Mouse (Mus musculus) midbrain, embryonic 12.5 days (tissue): ENCODE data around the gene Rilpl1. TPM values are rescaled to one million over a fixed set of nuclear protein-coding genes. Genes with fewer than 3 reads are reported as not detected.
A peak's percentile ranks its signal among the peaks of the same experiment; 100 is the strongest.

ENCODE experiments used
- ATAC-seq: fragments of 200-750 bp; cut with Nextera tagmentation; 2 replicates; pipeline ENCODE4 v1.8.0; 2017; ENCODE audit warnings: low read depth, moderate TSS enrichment, moderate library complexity; ENCODE audit not compliant: low FRiP score
- H3K27ac ChIP-seq: fragments of 300-500 bp; sonication (generic); replicated peaks from 2 replicates; pipeline ENCODE4 v1.5.1; 2016; ENCODE audit warnings: mild to moderate bottlenecking
- H3K27me3 ChIP-seq: fragments of 300-500 bp; sonication (generic); 2 replicates; pipeline ENCODE4 v1.6.1; 2016; ENCODE audit warnings: mild to moderate bottlenecking
- H3K36me3 ChIP-seq: fragments of 300-500 bp; sonication (generic); 2 replicates; pipeline ENCODE4 v1.6.1; 2016
- H3K4me1 ChIP-seq: fragments of 300-500 bp; sonication (generic); 2 replicates; pipeline ENCODE4 v1.6.1; 2016
- H3K4me2 ChIP-seq: fragments of 300-500 bp; sonication (generic); replicated peaks from 2 replicates; pipeline ENCODE4 v1.6.1; 2016; ENCODE audit warnings: mild to moderate bottlenecking, moderate library complexity
- H3K4me3 ChIP-seq: fragments of 300-500 bp; sonication (generic); 2 replicates; pipeline ENCODE4 v1.5.1; 2016; ENCODE audit warnings: mild to moderate bottlenecking
- H3K9ac ChIP-seq: fragments of 300-500 bp; sonication (generic); replicated peaks from 2 replicates; pipeline ENCODE4 v1.6.1; 2016; ENCODE audit warnings: mild to moderate bottlenecking, moderate library complexity
- H3K9me3 ChIP-seq: fragments of 300-500 bp; sonication (generic); 2 replicates; pipeline ENCODE4 v1.6.1; 2016; ENCODE audit warnings: mild to moderate bottlenecking
- WGBS: fragments of 180-500 bp; shearing (Covaris S2); methylation state at CpG from one replicate; pipeline ENCODE4 v1.1.7; 2016; 5-methylcytosine and 5-hydroxymethylcytosine counted together
- polyA plus RNA-seq: library from polyadenylated mRNA; unstranded; fragments of >200 nt; fragmentation: Nextera tagmentation; extraction: Ambion mirVana; gene quantifications from 2 replicates; pipeline ENCODE4 v1.2.1, GENCODE M21; 2016

The Rilpl1 gene
- polyA plus RNA-seq, 1 experiment from 2014 or later: 17.0 TPM

DNA sequence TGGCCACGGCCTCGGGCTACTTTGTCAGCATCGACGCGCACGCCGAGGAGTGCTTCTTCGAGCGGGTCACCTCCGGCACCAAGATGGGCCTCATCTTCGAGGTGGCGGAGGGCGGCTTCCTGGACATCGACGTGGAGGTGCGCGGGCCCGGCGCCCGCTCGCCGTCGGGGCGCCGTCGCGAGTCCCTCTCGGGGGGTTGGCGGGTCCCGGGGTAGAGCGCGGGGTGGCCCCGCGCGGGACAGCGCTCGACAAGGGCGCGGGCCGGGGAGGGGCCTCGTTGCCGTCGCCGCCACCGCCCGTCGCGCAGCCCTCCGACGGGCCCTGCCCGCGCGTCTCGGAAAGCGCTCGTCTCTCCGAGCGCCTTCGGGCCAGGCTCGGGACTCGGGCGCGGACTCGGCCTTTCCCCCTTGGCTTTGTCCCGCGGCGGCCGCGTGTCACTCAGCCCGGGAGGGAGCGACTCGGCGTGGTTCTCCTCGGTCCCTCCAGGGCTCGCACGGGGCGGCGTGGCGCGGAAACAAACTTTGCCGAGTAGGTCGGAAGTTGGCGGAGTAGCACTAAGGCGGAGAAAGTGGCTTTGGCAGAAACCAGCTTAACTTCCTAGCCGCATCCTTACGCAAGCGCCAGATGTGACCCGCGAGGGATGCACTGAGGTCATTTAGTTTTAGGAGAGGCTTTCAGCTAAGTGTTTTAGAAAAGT is 9.9 kb upstream of the Rilpl1 start:
- Histone ChIP-seq H3K4me2 (peak overlapping the region; percentile 76), H3K4me1 (peaks cover 18% of the 10 kb centered on the region), H3K27me3 (no peaks in the 10 kb centered on the region), H3K27ac (peak overlapping the region; percentile 68), H3K36me3 (peaks cover 26% of the 10 kb centered on the region), H3K9ac (peak overlapping the region; percentile 90), H3K4me3 (peak overlapping the region; percentile 98), H3K9me3 (no peaks in the 10 kb centered on the region)
- peak; percentile 63 for ATAC-seq
- under 1% methylated on average over 75 of the region's 89 CpGs for WGBS

DNA sequence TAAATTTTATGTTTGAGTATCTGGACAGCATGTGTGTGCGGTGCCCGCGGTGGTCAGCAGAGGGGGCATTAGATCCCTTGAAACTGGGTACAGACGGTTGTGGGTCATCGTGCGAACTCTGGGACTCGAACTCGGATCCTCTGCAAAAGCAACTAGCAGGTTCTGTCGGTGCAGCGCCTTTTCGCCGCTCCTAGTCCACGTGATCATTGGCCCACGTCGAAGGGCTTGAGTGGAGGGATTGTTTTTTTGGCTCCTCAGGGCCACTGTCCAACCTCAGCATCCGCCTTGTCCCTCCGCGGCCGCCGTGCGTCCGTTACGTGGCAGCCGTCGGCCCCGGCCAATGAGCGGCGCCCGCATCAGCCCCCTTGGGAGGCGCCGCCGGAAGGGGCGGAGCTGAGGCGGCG is 9.2 kb upstream of the Rilpl1 start, which contains the start of gene Tmed2:
Gene Tmed2 (plus strand): TSS at position 313 of the 404 bp plus-strand sequence.
- under 1% methylated on average over 32 of the region's 35 CpGs for WGBS
- H3K4me2 ChIP-seq: peak within 1 kb of the TSS; percentile 76
- peaks cover 20% of the 10 kb centered on the region for H3K36me3 ChIP-seq
- H3K27me3 ChIP-seq: no peaks in the 10 kb centered on the region
- peak; percentile 97 for ATAC-seq
- peaks cover 18% of the 10 kb centered on the region for H3K4me1 ChIP-seq
- no peaks in the 10 kb centered on the region for H3K9me3 ChIP-seq
- H3K4me3 ChIP-seq: peak within 1 kb of the TSS; percentile 98
- peak within 1 kb of the TSS; percentile 68 for H3K27ac ChIP-seq
- H3K9ac ChIP-seq: peak within 1 kb of the TSS; percentile 90

DNA sequence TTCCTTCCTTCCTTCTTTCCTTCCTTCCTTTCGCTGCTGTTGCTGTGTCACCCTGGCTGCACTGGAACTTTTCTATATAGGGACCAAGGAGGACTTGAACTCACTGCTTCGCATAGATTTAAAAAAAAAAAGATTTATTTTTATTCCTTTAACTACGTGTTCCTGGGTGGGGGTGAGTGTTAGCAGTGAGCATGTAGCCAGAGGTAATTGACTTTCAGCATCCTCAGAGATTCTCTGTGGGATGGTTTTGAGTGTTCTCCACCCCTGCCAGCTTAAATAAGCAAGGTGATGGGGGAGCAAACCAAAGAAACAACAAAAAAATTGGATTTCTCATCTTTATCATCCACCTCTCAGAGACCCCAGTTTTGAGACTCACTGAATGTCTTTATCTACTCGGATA is 8.7 kb upstream of the Rilpl1 start:
- Histone ChIP-seq H3K9ac (no peak overlapping the region), H3K9me3 (no peaks in the 10 kb centered on the region), H3K27me3 (0 out of 2 replicates have a peak, but pooled peaks cover 2% of the 10 kb centered on the region), H3K4me1 (peaks cover 18% of the 10 kb centered on the region), H3K27ac (peak overlapping the region; percentile 58), H3K4me3 (peak overlapping the region; percentile 98), H3K36me3 (peaks cover 15% of the 10 kb centered on the region), H3K4me2 (peak overlapping the region; percentile 42)
- WGBS: 77% methylated on average over 4 of the region's 4 CpGs
- ATAC-seq: no peak

DNA sequence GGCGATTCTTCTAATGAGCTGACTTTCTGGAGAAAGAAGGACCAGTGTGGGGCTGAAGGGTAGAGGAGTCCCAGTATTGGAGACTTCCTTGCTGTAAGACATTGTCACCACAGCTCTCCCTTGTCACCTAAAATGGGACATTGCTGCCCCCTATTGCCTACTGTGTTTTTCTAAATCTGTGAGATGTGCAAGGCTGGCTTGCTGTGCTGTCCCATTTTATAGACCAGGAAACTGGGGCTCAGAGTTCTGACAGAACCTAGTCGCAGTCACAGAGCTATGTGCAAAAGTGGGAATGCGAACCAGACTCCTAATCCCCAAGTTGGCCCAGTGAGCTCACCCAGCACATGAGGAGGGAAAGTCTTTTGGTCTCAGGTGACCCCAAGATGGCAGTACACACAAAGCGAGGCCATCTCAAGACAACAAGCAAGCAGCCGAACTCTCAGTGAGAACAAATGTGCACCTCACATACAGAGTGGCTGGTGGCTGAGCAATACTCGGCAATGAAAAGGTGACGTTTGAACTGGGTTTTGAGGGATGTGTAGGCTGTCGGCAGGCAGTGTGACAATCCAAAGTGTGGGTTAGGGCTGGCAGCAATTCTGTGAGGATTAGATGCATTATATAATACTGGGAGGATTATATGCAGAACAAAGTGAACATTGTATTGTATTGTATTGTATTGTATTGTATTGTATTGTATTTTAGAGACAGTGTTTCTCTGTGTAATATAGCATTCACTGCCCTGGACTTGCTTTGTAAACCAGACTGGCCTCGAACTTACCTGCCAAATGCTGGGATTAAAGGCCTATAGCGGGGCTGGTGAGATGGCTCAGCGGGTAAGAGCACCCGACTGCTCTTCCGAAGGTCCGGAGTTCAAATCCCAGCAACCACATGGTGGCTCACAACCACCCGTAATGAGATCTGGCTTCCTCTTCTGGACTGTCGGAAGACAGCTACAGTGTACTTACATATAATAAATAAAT is 7.9 kb upstream of the Rilpl1 start:
- no peak overlapping the region for H3K4me2 ChIP-seq
- no peak overlapping the region for H3K4me3 ChIP-seq
- no peak for ATAC-seq
- H3K27ac ChIP-seq: no peak overlapping the region
- peaks cover 18% of the 10 kb centered on the region for H3K4me1 ChIP-seq
- WGBS: 70% methylated on average over 16 of the region's 16 CpGs
- no peak overlapping the region for H3K9ac ChIP-seq
- H3K36me3 ChIP-seq: peaks cover 7% of the 10 kb centered on the region
- H3K27me3 ChIP-seq: 0 out of 2 replicates have a peak, but pooled peaks cover 3% of the 10 kb centered on the region
- no peaks in the 10 kb centered on the region for H3K9me3 ChIP-seq

DNA sequence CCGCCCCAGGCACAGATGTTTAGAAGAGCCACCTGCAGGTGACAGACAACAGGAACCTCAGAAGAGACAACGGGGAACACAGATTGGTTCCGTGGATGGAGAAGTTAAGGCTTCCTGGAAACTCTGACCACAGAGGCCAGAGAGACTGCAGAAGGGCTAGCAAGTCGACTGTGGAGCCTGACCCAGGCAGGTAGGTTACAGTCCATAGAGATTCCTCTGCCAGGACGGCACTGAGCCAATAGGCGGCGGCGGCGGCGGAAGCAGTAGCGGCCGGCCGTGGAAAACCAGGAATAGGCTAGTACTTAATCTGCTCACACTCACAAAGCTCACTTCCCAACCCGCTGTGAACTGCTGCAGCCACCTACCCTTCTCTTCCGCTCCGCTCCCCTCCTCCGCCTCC is 5.6 kb upstream of the Rilpl1 start:
- 2% methylated on average over 17 of the region's 17 CpGs for WGBS
- peaks cover 14% of the 10 kb centered on the region for H3K4me1 ChIP-seq
- no peaks in the 10 kb centered on the region for H3K36me3 ChIP-seq
- H3K4me2 ChIP-seq: peak overlapping the region; percentile 33
- peak overlapping the region; percentile 26; the same call in 1 of the 2 replicates for H3K9ac ChIP-seq
- 0 out of 2 replicates have a peak, but pooled peaks cover 3% of the 10 kb centered on the region for H3K27me3 ChIP-seq
- no peak overlapping the region for H3K4me3 ChIP-seq
- H3K9me3 ChIP-seq: no peaks in the 10 kb centered on the region
- 0 out of 2 replicates have a peak overlapping the region, but pooled peaks have one; percentile 10 for H3K27ac ChIP-seq
- ATAC-seq: no peak

DNA sequence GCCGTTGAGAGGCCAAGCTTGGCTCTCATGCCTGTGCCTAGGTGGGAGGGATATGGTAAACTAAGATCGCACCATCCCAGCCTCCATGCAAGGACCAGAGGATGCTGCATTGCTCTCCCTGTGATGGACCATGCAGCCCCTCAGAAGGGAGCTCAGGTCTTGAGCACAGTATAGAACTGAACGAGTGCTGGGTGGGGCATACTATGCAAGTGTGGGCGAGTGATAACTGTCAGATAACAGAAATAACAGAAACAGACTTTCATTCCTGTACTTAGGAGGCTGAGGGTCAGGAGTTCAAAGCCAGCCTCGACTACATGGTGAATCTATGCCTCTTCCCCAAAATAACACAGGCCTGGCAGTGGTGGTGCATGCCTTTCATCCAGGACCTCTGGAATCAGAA is 3.8 kb upstream of the Rilpl1 start:
- 71% methylated on average over 5 of the region's 5 CpGs for WGBS
- Histone ChIP-seq H3K4me1 (peaks cover 21% of the 10 kb centered on the region), H3K27me3 (0 out of 2 replicates have a peak, but pooled peaks cover 3% of the 10 kb centered on the region), H3K36me3 (no peaks in the 10 kb centered on the region), H3K9ac (no peak overlapping the region), H3K4me2 (no peak overlapping the region), H3K27ac (no peak overlapping the region), H3K9me3 (no peaks in the 10 kb centered on the region), H3K4me3 (no peak overlapping the region)
- no peak for ATAC-seq

DNA sequence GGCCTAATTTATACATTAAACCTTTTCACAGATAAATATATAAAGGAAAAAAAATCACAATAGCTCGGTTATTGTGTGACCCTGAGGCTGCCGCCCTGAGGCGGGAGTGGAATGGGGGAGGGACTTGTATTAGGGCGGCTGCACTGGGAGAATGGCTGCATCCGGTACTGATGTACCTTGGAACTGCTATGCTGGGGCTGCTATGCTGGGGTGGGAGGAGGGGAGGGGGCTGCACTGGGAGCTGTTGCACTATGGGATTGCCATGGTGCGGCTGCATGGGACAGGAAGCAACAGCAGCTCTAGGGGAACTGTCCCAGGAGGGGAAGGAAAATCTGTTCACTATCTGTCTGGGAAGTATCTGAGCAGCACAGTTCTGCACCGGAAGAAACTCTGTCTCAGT is 1.3 kb upstream of the Rilpl1 start:
- Histone ChIP-seq H3K27ac (no peak overlapping the region), H3K4me1 (peaks cover 39% of the 10 kb centered on the region), H3K4me3 (no peak overlapping the region), H3K9me3 (no peaks in the 10 kb centered on the region), H3K27me3 (0 out of 2 replicates have a peak, but pooled peaks cover 3% of the 10 kb centered on the region), H3K4me2 (no peak overlapping the region), H3K36me3 (no peaks in the 10 kb centered on the region), H3K9ac (no peak overlapping the region)
- WGBS: 44% methylated on average over 7 of the region's 7 CpGs
- ATAC-seq: no peak

DNA sequence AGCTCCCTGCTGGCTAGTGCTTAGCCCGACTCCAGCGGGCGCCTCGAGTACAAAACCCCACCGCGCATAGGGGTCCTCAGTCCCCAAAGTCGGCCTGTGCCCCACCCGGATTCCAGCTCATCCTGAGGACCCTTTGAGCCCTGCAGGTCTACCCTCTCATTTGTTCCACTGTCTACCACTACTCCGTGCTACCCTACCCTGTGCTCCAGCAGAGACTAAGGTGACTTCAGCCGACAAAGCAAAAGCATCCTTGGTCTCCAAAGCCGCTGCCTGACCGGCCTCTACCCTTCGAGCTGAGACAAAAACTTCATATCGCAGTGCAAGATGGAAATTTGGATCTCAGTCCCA is 366 bp upstream of the Rilpl1 start:
- H3K27ac ChIP-seq: peak overlapping the region; percentile 82
- WGBS: 13% methylated on average over 14 of the region's 14 CpGs
- 0 out of 2 replicates have a peak, but pooled peaks cover 3% of the 10 kb centered on the region for H3K27me3 ChIP-seq
- H3K4me2 ChIP-seq: peak overlapping the region; percentile 75
- peak overlapping the region; percentile 89 for H3K4me3 ChIP-seq
- H3K9ac ChIP-seq: peak overlapping the region; percentile 79
- ATAC-seq: peak; percentile 72
- H3K4me1 ChIP-seq: peaks cover 37% of the 10 kb centered on the region
- H3K9me3 ChIP-seq: no peaks in the 10 kb centered on the region
- H3K36me3 ChIP-seq: no peaks in the 10 kb centered on the region

DNA sequence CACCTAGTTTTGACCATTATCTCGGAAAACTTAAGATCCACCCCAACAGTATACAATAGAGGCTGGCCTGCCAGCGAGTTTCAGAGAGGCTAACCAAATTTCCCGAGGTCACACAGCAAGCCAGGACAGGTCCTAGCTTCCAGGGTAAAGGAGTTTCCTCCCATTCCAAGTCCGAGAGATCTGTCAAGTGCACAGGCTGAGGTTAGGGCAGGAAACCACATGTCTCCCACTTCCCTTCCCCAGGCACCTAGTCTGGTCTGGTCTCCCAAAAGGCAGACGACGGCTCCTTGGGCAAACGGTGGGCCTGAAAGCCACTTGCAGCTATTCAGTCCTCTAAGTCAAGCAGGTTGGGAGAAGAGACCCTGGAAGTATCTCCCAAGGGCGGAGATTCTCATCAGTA is 1.5 kb downstream of the Rilpl1 start:
- Histone ChIP-seq H3K4me3 (peak overlapping the region; percentile 89), H3K27ac (no peak overlapping the region), H3K36me3 (no peaks in the 10 kb centered on the region), H3K27me3 (no peaks in the 10 kb centered on the region), H3K9ac (peak overlapping the region; percentile 45; the same call in 1 of the 2 replicates), H3K9me3 (no peaks in the 10 kb centered on the region), H3K4me2 (peak overlapping the region; percentile 75), H3K4me1 (peaks cover 36% of the 10 kb centered on the region)
- WGBS: 70% methylated on average over 8 of the region's 8 CpGs
- no peak for ATAC-seq

DNA sequence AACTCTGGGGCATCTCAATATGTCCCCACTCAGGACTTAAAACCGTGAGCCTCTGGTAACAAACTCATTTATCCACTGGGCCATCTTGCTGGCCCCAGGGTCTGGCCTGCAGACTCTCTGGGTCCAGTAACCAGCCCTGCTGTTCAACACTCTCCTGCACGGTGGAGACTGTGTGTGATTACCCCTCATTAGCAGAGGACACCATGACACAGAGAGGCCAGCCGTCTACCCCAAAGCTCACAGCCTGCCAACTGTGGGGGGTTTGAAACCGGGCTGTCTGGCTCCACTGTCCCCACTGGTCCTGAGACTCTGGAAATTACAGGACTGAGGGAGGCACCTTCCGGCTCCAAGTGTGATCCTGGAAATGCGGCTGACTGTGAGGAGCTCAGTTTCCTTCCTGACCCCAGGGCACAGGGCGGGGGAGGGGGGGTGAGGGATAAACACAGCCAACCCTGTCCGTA is 2.0 kb downstream of the Rilpl1 start:
- WGBS: 41% methylated on average over 8 of the region's 8 CpGs
- no peak for ATAC-seq
- 0 out of 2 replicates have a peak overlapping the region, but pooled peaks have one; percentile 6 for H3K27ac ChIP-seq
- H3K4me2 ChIP-seq: peak overlapping the region; percentile 75
- no peaks in the 10 kb centered on the region for H3K9me3 ChIP-seq
- H3K4me3 ChIP-seq: peak overlapping the region; percentile 89
- H3K9ac ChIP-seq: peak overlapping the region; percentile 45; the same call in 1 of the 2 replicates
- H3K4me1 ChIP-seq: peaks cover 36% of the 10 kb centered on the region
- no peaks in the 10 kb centered on the region for H3K27me3 ChIP-seq
- H3K36me3 ChIP-seq: no peaks in the 10 kb centered on the region

DNA sequence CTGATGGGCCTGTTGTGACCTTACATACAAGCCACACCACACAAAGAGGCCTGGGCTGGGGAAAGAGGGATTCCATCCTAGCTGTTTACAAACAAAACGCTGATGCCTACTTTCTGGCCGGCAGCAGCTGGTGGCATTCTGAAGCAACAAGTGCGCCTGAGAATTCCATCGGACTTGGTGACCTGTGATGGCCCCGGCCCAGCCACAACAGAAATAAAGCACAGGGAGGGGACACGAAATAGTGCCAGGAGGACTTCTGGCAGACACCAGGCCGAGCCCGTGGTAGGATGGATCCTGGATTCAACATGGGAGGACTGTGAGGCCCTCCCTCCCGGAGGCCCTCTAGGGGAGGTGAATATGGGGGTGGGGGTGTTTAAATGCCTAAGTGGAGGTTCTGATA is 2.4 kb downstream of the Rilpl1 start:
- Histone ChIP-seq H3K9me3 (no peaks in the 10 kb centered on the region), H3K36me3 (no peaks in the 10 kb centered on the region), H3K27me3 (no peaks in the 10 kb centered on the region), H3K4me1 (peaks cover 36% of the 10 kb centered on the region), H3K9ac (peak overlapping the region; percentile 45; the same call in 1 of the 2 replicates), H3K27ac (0 out of 2 replicates have a peak overlapping the region, but pooled peaks have one; percentile 6), H3K4me3 (peak overlapping the region; percentile 89), H3K4me2 (peak overlapping the region; percentile 75)
- ATAC-seq: no peak
- 61% methylated on average over 9 of the region's 9 CpGs for WGBS
